Mouse (Mus musculus): ENCODE results near the gene Apobec1.
A peak's percentile ranks its signal among the peaks of the same experiment; 100 is the strongest.
"Not testable (repeated sequence)": the region's sequence is repeated elsewhere in the genome, so short reads cannot be mapped to it uniquely, and the experiment has no call there.

Gene Apobec1

GRCm38 (mm10) chr6:122602992-122603322, 713 bp upstream of the Apobec1 start:
- no peak for DNase-seq

- DNase-seq: no peak
Observed at GRCm38 (mm10) chr6:122601615-122602014, 629 bp downstream of the Apobec1 start.

GRCm38 (mm10) chr6:122601031-122601430, 1.2 kb downstream of the Apobec1 start:
- no peak for DNase-seq

GRCm38 (mm10) chr6:122600066-122600646, 2.1 kb downstream of the Apobec1 start:
- DNase-seq: no peak

- DNase-seq: no peak
Observed at GRCm38 (mm10) chr6:122599054-122599737, 3.0 kb downstream of the Apobec1 start.

- DNase-seq: no peak
Observed at GRCm38 (mm10) chr6:122598436-122598835, 3.8 kb downstream of the Apobec1 start.

- DNase-seq: no peak
Observed at GRCm38 (mm10) chr6:122598014-122598413, 4.2 kb downstream of the Apobec1 start.

GRCm38 (mm10) chr6:122596608-122597007, 5.6 kb downstream of the Apobec1 start:
- no peak for DNase-seq

- peak; percentile 15 to 53 for DNase-seq
Observed at GRCm38 (mm10) chr6:122595637-122596036, 6.6 kb downstream of the Apobec1 start.

GRCm38 (mm10) chr6:122592905-122593304, 9.3 kb downstream of the Apobec1 start:
- no peak for DNase-seq

- DNase-seq: no peak
Observed at GRCm38 (mm10) chr6:122591027-122591758, 11.1 kb downstream of the Apobec1 start.

- DNase-seq: no peak
Observed at GRCm38 (mm10) chr6:122579086-122579485, 23.2 kb downstream of the Apobec1 start.

- no peak for DNase-seq
Observed at GRCm38 (mm10) chr6:122577030-122577429, 25.2 kb downstream of the Apobec1 start.

- DNase-seq: not testable (repeated sequence)
Observed at GRCm38 (mm10) chr6:122575037-122575436, 27.2 kb downstream of the Apobec1 start.

- no peak for DNase-seq
Observed at GRCm38 (mm10) chr6:122571617-122571959, 30.7 kb downstream of the Apobec1 start.

- no peak for DNase-seq
Observed at GRCm38 (mm10) chr6:122570695-122571616, 31.3 kb downstream of the Apobec1 start.

GRCm38 (mm10) chr6:122569762-122570161, 32.5 kb downstream of the Apobec1 start:
- no peak for DNase-seq

- DNase-seq: no peak
Observed at GRCm38 (mm10) chr6:122569113-122569512, 33.1 kb downstream of the Apobec1 start.

- DNase-seq: no peak
Observed at GRCm38 (mm10) chr6:122565070-122565784, 37.0 kb downstream of the Apobec1 start.

- peak; percentile 76 to 80 for DNase-seq
Observed at GRCm38 (mm10) chr6:122562463-122562862, 39.8 kb downstream of the Apobec1 start.

GRCm38 (mm10) chr6:122561005-122561404, 41.2 kb downstream of the Apobec1 start:
- peak in 1 of 2 experiments; percentile 8 for DNase-seq

- DNase-seq: peak; percentile 84
Observed at GRCm38 (mm10) chr6:122560427-122560826, 41.8 kb downstream of the Apobec1 start.

All from kidney, postnatal 4 days (tissue).